Mouse (Mus musculus): ENCODE data around the gene Ncdn.

The Ncdn gene

GRCm38 (mm10) chr4:126753268-126754230 lies at the start of gene Ncdn, which contains the start of gene AU040320:
TSS of gene Ncdn (minus strand) at chr4:126753438.
TSS of gene AU040320 (plus strand) at chr4:126753544.
- DNase-seq (ENCODE audit: low read depth, low spot score): peak; percentile 95

GRCm38 (mm10) chr4:126802174-126802573 lies 48.9 kb upstream of the Ncdn start:
- no peak for DNase-seq (ENCODE audit: low read depth, low spot score)

GRCm38 (mm10) chr4:126792341-126793102 lies 39.3 kb upstream of the Ncdn start:
- DNase-seq (ENCODE audit: low read depth, low spot score): no peak

- DNase-seq (ENCODE audit: low read depth, low spot score): no peak
These were observed 29.8 kb upstream of the Ncdn start for GRCm38 (mm10) chr4:126782996-126783395.

- no peak for DNase-seq (ENCODE audit: low read depth, low spot score)
These were observed 29.3 kb upstream of the Ncdn start for GRCm38 (mm10) chr4:126782512-126782911.

- DNase-seq (ENCODE audit: low read depth, low spot score): no peak
These were observed 28.6 kb upstream of the Ncdn start for GRCm38 (mm10) chr4:126781871-126782270.

GRCm38 (mm10) chr4:126779826-126780775 lies 26.9 kb upstream of the Ncdn start:
- no peak for DNase-seq (ENCODE audit: low read depth, low spot score)

GRCm38 (mm10) chr4:126779148-126779581 lies 25.9 kb upstream of the Ncdn start:
- DNase-seq (ENCODE audit: low read depth, low spot score): no peak

GRCm38 (mm10) chr4:126775182-126775581 lies 21.9 kb upstream of the Ncdn start:
- no peak for DNase-seq (ENCODE audit: low read depth, low spot score)

GRCm38 (mm10) chr4:126773871-126774270 lies 20.6 kb upstream of the Ncdn start:
- DNase-seq (ENCODE audit: low read depth, low spot score): no peak

- no peak for DNase-seq (ENCODE audit: low read depth, low spot score)
These were observed 17.6 kb upstream of the Ncdn start for GRCm38 (mm10) chr4:126770831-126771230.

GRCm38 (mm10) chr4:126769800-126770563 lies 16.7 kb upstream of the Ncdn start:
- no peak for DNase-seq (ENCODE audit: low read depth, low spot score)

- DNase-seq (ENCODE audit: low read depth, low spot score): no peak
These were observed 10.2 kb upstream of the Ncdn start for GRCm38 (mm10) chr4:126763483-126763882.

- no peak for DNase-seq (ENCODE audit: low read depth, low spot score)
These were observed 9.5 kb upstream of the Ncdn start for GRCm38 (mm10) chr4:126762586-126763359.

GRCm38 (mm10) chr4:126759435-126759834 lies 6.2 kb upstream of the Ncdn start:
- no peak for DNase-seq (ENCODE audit: low read depth, low spot score)

GRCm38 (mm10) chr4:126758299-126758698 lies 5.1 kb upstream of the Ncdn start:
- DNase-seq (ENCODE audit: low read depth, low spot score): no peak

- DNase-seq (ENCODE audit: low read depth, low spot score): no peak
These were observed 3.5 kb upstream of the Ncdn start for GRCm38 (mm10) chr4:126756766-126757165.

GRCm38 (mm10) chr4:126754736-126755374 lies 1.6 kb upstream of the Ncdn start:
- DNase-seq (ENCODE audit: low read depth, low spot score): no peak

- no peak for DNase-seq (ENCODE audit: low read depth, low spot score)
These were observed 983 bp upstream of the Ncdn start for GRCm38 (mm10) chr4:126754231-126754611.
